Mouse (Mus musculus) cortical plate, adult 2 months (tissue): Measurements from ENCODE around the gene Slc19a3.

Experiments used
- CTCF ChIP-seq: fragments of 200-500 bp; IDR thresholded peaks from 2 replicates; pipeline ENCODE4 v1.5.1; 2011; ENCODE audit warnings: mild to moderate bottlenecking, control low read depth, low read length; ENCODE audit not compliant: insufficient read depth; ENCODE audit errors: extremely low read depth
- POLR2A ChIP-seq: fragments of 200-500 bp; IDR thresholded peaks from 2 replicates; pipeline ENCODE4 v1.6.1; 2011; ENCODE audit warnings: mild to moderate bottlenecking, low read length, control low read depth; ENCODE audit not compliant: insufficient read depth; ENCODE audit errors: extremely low read depth

DNA sequence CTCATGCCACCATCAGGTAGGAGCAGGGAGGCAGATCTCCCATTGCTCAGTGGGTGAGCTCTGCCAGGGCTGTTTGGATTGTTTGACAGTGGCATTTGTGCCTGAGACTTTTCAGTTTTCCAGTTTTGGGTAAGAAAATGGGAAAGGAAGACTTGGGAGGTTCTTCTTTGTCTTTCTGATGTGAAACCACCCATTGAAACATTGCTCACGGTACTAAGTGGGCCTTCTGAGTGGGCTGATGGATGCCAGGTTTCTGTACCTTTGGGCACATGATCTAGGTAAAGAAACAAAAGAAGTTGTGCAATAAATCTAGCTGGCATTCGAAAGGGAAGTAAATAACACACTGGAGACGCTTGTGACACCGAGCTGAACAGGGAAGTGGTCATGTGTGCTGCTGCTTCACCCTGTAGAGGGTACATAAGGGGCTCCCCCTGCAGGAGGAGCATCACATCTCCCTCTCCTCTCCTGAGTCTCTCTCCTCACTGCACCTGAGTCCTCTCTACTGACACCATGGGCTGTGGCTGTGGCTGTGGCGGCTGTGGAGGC is 6.7 kb upstream of the Slc19a3 start, which contains the start of gene Gm47969:
- TF ChIP-seq POLR2A (no peak), CTCF (no peak)
